Mouse (Mus musculus) urinary bladder, postnatal 14 days (tissue): Measurements from ENCODE around the gene Naip2.
"Not testable (repeated sequence)": the region's sequence is repeated elsewhere in the genome, so short reads cannot be mapped to it uniquely, and the experiment has no call there.

Experiments used
- DNase-seq: peaks from one replicate; pipeline ENCODE4 v3.0.0; 2021; ENCODE audit warnings: low spot score

Naip2 gene

DNA sequence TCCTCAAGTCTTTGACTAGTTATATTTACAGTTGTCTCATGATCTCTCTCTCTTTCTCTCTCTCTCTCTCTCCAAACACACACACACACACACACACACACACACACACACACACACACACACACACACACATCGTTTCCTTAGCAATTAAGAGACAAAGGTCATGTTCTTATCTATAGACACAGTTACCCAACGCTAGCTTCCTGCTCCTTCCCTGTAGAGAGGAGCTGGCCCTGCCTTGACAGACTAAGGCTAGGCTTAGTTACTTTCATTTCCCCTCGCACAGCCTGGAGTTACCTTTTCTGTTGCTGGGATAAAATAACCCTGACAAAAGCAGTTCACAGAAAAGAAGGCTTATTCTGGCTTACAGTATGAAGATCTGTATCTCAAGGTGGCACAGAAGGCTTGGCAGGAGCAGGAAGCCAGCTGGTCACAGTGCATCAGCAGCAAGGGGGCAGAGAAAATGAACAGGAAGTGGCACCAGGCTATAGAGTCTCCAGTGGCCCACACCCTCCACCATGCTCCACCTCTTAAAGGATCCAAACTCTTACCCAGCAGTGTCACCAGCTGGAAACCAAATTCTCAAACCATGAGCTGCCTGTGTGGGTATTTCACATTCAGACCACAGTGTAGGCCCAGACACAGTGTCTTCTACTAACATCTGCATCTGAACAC is at the start of gene Naip2:
Gene Naip2 (minus strand): TSS at position 434 of the 675 bp plus-strand sequence.
- not testable (repeated sequence) for DNase-seq

DNA sequence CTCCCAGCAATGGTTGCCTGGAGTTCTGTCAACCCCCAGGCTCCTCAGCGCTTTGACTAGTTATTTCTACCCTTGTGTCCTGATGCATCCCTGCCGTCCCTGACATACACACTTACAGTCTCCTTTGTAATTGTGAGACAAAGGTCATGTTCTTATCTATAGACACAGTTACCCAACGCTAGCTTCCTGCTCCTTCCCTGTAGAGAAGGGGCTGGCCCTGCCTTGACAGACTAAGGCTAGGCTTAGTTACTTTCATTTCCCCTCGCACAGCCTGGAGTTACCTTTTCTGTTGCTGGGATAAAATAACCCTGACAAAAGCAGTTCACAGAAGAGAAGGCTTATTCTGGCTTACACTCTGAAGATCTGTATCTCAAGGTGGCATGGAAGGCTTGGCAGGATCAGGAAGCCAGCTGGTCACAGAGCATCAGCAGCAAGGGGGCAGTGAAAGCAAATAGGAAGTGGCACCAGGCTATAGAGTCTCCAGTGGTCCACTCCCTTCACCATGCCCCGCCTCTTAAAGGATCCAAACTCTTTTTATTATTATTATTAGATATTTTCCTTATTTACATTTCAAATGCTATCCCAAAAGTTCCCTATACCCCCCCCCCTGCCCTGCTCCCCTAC is 45.1 kb upstream of the Naip2 start:
- DNase-seq, result not testable (repeated sequence)

DNA sequence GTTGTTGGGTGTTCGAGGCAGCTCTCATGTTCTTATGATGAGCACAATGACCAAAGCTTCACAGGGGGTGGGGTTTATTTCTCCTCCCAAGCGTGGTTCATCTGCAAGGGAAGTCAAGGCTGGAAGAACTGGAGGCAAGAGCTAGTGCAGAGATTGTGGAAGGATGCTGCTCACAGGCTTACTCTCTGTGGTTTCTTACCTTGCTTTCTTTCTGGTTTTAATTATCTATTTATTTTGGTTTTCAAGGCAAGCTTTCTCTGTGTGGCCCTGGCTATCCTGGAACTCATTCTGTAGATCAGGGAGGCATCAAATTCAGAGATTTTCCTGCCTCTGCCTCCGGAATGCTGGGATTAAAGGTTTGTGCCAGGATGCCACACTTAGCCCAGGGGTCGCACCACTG is 44.3 kb upstream of the Naip2 start, which contains the start of gene Naip5:
Gene Naip5 (minus strand): TSS at position 101 of the 400 bp plus-strand sequence.
- DNase-seq, result not testable (repeated sequence)

DNA sequence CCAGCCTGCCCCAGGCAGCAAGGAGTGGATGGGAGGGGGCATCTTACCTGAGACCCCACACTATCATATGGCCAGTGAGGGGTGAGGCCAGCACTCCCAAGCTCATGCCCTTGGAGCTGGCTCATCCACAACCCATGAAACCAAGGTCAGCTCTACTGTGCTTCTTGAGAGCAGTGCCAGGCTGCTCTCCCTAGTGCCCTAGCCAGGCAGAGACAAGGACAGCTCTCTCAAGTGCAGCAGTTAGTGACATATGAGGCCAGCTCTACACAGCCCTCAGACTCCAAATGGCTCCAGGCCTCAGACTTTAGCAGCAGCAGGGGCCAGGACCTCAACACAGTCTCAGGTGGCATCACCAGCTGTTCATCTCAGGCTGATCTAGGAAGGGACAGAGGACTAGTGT is 41.8 kb upstream of the Naip2 start:
- DNase-seq, result no peak

DNA sequence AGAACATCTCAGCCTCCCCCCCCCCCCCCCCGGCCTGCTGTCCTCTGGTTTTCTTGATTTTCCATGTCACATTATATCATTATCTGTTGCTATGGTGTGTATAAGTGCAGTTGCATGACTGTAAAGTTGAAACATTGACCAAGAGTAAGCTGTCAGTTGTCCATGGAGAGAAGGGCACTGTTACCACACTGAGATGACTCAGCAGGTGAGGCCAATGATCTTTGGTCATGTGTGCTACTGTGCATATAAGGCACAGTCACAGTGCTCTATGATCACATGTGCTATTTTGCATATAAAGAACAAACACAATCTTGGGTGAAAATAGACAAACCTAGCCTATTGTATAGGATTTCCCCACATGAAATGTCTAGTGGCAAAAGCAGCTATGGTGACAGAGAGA is 11.8 kb upstream of the Naip2 start:
- not testable (repeated sequence) for DNase-seq

DNA sequence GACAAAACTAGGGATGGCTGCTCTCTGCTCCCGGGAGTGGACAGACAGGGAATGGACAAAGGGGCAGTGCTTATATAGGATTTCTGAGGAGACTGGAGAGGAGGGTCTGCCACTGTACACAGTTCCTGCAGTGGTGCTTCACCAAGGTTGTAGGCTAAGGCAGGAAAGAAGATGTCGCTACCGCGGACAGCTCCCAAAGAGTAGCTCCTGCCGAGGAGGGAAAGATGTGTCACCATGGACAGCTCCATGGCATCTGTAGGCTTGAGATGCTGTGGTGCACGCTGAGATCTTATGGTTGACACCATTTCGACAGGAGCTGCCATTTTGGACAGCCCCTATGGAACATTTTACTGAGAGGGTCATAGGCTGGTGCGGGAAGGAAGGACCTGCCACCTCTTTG is 8.6 kb upstream of the Naip2 start:
- peak; percentile 64 for DNase-seq

DNA sequence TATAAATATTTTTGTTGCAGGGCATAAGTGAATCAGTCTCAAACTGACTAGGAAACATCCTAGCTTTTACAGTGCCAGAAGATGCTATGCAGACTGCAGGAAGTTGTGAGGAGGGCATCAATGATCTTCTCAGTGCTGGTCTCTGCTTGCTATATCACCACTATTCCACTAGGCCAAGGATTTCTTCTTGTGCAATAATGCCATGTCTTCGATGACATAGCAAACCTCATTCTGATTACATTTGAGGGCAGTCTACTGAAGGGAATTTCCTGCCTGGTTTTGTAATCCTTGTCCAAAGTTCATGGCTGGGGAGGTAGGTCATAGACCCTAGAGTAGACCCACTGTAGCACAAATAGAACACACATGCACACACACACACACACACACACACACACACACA is 1.4 kb upstream of the Naip2 start:
- no peak for DNase-seq

DNA sequence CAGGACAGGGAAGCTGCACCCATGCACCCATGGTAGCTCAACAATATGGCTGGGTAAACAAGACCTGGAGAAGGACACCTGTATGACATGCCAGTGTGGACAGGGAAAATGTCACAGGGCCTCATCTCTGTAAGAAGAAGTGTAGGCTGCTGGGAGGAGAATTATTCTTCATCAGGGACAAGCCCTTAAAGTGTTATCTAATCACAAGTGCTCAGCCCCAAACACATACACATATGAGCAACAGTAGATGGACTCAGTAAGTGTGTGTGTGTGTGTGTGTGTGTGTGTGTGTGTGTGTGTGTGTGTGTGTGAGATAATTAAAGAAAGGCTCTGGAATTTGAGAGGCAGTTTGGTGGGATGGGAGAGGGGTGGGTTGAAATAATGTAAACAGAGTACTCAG is 1.1 kb downstream of the Naip2 start:
- DNase-seq, result no peak

DNA sequence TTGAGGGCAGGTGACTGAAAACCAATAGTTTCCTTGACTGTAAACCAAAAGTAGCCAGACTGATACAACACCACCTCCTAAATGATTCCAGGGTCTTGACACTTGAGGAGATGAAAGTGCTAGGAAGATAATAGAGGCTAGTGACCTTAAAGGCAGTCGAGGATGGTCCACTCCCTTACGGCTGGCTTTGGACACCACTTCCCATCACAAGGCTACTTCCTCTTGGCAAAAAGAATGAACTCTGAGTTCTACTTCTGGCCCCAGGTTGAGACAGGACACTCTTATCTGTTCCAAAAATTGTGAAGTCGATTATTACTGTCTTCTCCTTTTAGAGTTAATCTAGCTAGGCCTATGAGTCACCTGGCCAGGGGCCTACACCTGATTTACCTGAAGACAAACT is 6.5 kb downstream of the Naip2 start:
- no peak for DNase-seq

DNA sequence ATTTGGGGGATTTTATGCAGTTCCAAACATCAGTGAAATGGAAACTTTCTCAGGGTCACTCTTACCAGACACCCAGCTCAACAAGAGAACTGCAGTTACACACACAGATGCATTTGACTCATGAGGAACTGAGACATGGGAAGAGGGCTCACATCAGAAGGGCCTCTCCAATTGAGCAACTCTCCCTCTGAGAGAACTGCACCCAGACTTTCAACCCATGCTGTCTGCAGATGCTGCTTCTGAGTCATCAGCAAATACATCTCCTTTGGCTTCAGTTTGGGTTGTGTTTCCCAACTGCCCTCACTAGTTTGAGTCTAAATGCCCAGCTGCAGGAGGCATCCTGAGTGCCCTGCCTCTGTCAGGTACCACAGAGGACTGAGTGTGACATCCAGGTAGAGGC is 18.8 kb downstream of the Naip2 start:
- not testable (repeated sequence) for DNase-seq

DNA sequence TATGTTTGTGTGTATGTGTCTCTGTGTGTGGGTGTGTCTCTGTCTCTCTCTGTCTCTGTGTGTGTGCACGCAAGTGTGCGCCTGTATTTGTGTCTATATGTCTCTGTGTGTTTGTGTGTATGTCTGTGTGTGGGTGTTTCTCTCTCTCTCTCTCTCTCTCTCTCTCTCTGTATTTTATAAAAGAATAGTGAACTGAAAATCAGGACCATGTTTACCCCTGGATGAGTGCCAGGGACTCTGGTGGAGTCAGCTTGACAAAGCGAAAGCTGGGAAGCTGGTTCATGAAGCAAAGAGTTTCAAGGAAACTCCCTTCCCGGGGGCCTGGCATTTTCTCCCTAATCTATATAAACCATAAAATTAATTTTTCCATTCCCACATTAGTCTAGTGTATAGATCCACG is 27.5 kb downstream of the Naip2 start:
- DNase-seq, result not testable (repeated sequence)

DNA sequence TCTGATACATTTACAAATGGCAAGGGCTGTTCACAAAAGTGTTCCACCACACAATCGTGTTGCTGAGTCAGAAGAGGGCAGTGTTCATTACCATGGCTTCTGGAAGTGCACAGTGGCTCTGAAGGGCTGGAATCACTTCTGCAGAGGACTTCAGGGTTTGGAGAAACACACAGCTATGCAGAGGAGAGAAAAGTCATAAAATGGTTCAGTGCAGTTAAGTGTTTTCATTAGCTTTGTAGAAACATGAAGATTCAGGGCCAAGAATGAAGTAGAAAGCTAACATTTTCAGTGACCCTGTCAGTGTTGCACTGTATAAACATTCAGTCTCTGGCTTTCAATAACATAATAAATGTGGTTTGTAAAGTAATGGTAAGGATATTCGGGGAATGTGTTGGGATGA is 35.5 kb downstream of the Naip2 start:
- not testable (repeated sequence) for DNase-seq

DNA sequence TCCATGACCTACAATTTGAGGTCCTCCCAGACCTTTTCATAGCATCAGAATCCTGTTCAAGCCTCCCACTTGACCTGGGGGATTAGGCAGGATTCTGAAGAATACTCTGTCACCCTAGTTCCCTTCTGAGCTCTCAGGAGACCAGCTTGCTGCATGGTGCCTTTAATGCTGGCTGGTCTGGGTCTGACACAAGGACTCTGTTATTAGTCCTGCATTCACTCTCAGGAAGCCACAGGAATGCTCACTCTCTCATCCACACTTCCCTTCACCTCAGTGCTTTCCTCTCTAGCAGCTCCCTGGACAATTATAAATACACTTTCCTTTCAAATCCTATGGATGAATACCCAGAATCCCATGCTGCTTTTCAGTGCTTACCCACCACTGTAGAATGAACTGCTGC is 39.4 kb downstream of the Naip2 start:
- DNase-seq, result not testable (repeated sequence)

DNA sequence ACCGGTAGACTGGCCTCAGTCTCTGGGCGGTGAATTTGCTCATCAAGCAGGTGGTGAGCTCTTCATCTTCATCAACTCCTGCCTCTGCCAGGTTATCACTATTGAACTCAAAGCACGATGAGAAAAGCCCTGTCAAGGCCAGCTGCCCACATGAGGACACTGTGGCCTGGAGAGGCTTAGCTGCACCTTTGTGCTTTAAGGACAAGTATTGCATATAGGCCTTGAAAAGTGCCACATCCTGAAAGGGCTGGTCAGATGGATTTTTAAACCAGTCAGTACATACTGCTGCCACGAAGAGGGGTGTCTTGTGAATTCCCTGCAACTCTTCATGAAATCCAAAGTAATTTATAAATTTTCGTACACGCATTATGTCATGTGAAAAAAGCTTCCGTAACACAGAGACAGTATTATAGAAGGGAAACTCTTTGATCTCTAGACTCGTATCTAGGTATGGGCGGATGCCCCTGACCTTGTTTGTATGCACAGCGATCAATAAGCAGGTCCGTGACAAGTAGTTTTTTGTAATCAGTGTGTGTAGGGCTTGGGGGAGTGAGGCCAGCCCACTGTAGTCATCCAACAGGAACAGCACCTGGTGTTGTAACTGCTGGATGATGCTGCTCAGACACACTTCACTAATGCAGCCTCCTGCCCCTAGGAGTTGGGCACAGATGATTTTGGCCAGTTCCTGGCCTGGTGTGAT is 40.6 kb downstream of the Naip2 start:
- not testable (repeated sequence) for DNase-seq

DNA sequence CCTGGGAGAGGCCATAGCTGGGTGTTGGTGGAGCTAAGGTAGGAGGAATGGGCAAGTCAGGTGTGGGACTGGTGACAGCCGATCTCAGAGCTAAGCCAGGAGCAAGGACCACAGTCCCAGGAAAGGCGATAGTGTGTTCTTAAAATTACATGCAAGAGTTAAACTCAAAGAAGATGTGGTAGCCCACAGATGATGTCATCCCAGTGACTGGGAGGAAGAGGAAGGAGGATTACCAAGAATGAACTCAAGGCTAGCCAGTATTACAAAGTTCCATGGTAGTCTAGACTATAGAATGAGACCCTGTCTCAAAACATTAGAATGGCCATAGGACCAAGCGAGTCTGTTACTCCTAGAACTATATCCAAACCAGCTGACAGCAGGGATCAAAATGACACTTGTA is 45.3 kb downstream of the Naip2 start:
- no peak for DNase-seq

DNA sequence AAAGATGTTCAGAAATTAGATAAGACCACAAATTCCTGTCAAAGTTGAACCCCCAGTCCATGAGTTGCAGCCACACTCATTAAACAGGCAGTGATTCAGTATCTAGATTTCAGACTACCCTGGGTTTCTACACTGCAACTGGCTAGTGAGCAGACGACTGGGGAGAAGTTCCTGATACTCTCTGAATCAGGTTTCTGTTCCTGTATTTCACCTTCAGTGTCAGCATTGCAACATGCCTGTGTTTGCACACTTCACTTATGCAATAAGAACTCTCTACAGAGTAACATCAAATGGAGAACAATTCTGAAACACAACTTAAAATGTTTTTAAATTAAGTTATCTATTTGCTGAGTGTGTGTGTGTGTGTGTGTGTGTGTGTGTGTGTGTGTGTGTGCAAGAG is 49.2 kb downstream of the Naip2 start:
- no peak for DNase-seq

DNA sequence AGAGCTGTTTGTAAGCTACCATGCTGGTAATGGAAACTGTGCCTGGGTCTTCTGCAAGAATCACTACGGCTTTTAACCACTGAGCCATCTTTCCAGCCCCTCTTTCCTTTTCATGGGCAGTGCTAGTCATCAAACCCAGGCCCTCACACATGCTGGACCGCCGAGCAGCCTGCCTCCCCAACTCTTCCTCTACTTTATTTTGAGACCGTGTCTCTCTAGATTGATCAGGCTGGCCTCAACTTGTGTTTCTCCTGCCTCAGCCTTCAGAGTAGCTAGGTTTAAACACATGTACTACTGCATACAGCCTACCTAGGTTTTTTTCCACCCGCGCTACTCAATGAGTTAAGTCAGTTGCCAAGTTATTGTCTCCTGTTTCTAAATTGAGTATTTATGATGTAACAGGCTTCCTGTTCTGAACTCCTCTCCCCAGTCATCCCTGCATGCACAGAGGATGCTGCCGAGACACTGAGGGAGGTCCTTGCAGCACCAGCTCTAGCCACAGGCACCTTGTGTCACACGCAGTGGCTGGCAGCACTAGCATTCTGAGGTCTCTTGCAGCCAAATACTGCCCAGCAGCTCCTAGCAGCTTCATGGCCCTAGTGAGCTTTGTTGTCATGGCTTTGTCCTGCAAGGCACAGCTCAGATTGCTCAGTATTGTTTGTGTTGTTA is 60.1 kb downstream of the Naip2 start:
- no peak for DNase-seq

DNA sequence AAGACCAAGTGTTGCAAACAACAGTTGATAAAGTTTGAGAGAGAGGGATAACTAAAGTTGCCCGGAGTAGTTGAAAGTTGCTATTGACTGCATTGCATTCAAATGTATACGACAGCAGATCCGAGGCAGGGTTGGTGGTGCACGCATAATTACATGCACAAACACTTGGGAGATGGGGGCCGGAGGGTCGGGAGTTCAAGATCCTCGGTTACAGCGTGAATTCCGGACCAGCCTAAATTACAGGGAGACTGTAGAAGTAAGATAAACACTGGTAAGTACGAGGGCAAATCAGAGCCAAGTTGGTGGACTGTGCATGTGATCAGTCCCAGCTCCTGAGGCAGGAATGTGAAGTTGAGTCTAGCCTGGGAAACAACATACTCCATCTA is 76.6 kb downstream of the Naip2 start:
- no peak for DNase-seq

DNA sequence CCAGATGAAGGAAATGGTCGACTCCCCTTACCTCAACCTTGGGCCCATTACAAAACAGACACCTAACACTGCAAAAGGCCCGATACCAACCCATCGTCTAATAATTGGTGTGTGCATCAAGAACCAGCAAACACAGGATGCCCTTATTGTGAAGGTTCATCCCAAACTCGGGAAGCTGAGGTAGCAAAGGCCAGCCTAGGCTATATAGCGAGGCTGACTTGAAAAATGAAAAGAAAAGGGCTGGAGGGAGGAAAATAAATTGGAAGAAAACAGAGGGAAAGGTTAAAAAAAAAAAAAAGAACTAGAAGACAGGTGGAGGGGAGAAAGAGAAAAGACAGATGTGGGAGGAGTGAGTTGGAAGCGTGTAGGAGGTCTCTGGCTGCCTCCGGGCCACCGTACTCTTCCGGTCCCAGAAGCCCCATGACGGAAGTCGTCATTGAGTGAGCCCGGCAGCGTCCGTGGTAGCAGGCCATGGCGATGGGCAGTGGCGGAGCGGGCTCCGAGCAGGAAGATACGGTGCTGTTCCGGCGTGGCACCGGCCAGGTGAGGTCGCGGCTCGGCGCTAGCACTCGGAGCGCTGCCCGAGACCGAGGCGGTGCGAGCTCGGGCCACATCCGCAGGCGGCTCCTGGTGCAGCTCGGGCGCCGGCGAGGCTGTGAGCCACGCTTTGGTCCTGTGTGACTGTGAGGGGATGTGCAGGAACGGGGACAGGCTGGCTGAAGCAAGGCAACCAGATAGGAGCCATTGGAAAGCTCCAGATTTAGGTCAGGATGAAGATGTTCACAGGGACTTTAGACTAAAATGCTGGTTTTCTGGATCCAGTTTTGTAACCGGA is 77.3 kb downstream of the Naip2 start, which contains the start of gene Smn1:
Gene Smn1 (plus strand): TSS at position 430 of the 835 bp plus-strand sequence.
- peak; percentile 91 for DNase-seq

DNA sequence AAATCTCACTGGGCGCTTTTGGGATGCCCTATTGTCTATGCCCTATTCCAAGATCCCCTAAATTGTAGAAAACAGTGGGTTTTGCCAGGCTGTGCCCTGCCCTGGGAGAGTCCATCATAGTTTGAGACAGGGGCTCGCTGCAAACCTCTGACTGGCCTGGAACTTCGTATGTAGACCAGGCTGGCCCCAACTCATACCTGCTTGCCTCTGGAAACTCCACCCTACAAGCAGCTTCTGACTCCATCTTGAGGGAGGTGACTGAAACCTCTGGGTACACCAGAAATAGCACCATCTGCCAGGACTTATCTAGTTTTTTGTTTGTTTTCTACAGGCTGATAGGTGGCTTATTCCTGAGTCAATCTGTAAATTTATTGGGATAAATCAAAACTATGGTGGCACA is 77.9 kb downstream of the Naip2 start:
- no peak for DNase-seq

DNA sequence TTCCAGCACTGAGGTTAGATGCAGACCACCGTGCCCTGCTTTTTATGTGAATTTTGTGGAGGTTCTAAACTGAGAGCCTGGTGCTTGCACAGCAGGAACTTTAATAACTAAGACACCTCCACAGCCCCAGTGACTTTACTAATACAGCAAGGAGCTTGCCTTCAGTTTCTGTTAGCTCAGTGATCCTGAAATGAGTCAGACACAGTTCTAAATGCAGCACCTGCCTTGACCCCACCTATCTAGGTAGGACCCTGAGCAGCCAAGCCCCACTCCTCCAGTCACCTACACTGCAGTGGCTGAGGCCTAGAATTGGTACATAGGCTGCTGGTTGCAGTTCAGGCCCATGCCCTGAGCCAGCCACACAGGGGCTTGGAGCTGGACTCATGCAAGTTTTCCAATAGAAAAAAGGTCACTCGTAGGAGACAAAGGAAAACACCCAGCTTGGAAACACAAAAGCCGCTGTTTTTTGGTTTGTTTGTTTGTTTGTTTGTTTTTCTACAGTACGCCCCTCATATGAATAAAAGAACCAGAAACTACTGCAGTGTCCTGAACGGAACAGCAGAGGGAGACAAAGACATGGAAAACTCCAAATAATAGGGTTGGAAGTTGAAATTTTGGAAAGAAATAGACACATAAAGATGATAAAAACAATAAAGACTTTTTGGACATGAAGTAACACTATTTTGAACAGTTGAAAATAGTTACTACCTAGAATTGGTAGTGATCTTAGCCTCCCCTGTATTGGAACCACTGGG is 89.5 kb downstream of the Naip2 start:
- DNase-seq, result no peak
